22 mouse cellular contexts compared by ENCODE assay signal in genomic region chr16:64620116-64620515, GRCm38 (mm10). TPM values are rescaled to one million over a fixed set of nuclear protein-coding genes. Genes with fewer than 3 reads are reported as not detected.
"Had no signal": no experiment of that assay in that cellular context is flagged by ENCODE, and none has a peak within 500 bp of the region (broad histone marks: within the 10 kb centered on the region; RNA-seq: fewer than 3 reads in every experiment).

No protein-coding gene starts in this region.

- H3K4me1 ChIP-seq: neural tube, embryonic 13.5 days; neural tube, embryonic 15.5 days; stomach, embryonic 15.5 days had no signal

- H3K27me3 ChIP-seq: neural tube, embryonic 13.5 days; neural tube, embryonic 15.5 days; stomach, embryonic 15.5 days had no signal

- H3K4me2 ChIP-seq: neural tube, embryonic 13.5 days; neural tube, embryonic 15.5 days; stomach, embryonic 15.5 days had no signal

- H3K4me3 ChIP-seq: neural tube, embryonic 13.5 days; neural tube, embryonic 15.5 days; stomach, embryonic 15.5 days had no signal

- DNase-seq: retina, postnatal 1 day; right cerebral cortex, adult 18-20 months; right cerebral cortex, postnatal 14 days; right cerebral cortex, postnatal 25 days; right cerebral cortex, postnatal 4 days; spleen, adult 18-20 months; thymus, adult 18-20 months; thymus, adult 2 months; thymus, postnatal 14 days; thymus, postnatal 25 days; thymus, postnatal 36 days; thymus, postnatal 4 days had no signal

- H3K36me3 ChIP-seq: neural tube, embryonic 13.5 days; neural tube, embryonic 15.5 days; stomach, embryonic 15.5 days had no signal

- H3K9me3 ChIP-seq: neural tube, embryonic 13.5 days; neural tube, embryonic 15.5 days; stomach, embryonic 15.5 days had no signal

- H3K9ac ChIP-seq: neural tube, embryonic 13.5 days; neural tube, embryonic 15.5 days; stomach, embryonic 15.5 days had no signal

- H3K27ac ChIP-seq: neural tube, embryonic 13.5 days; neural tube, embryonic 15.5 days; stomach, embryonic 15.5 days had no signal

RNA-seq across cellular contexts. Expression of gene Csnka2ip, which starts 17.9 kb away (rescaled TPM):
- polyA plus RNA-seq: neural tube, embryonic 13.5 days; neural tube, embryonic 14.5 days; neural tube, embryonic 15.5 days; small intestine, adult 2 months; spleen, adult 2 months; stomach, embryonic 14.5 days; stomach, embryonic 15.5 days; stomach, embryonic 16.5 days; thymus, adult 2 months; thymus, postnatal 0 days; urinary bladder, adult 2 months had no signal
